Mouse (Mus musculus): ENCODE results near the gene F930015N05Rik. TPM values are rescaled to one million over a fixed set of nuclear protein-coding genes. Genes with fewer than 3 reads are reported as not detected.

The F930015N05Rik gene
- polyA plus RNA-seq (2016; fragmentation: Nextera tagmentation; extraction: Ambion mirVana): 1.4 and 1.5 TPM in 2 replicates

- H3K4me1 ChIP-seq: peaks cover 40% of the 10 kb centered on the region
Measured at GRCm38 (mm10) chr11:64436412-64436727, at the start of gene F930015N05Rik. TSS of gene F930015N05Rik (minus strand) at chr11:64436653.

GRCm38 (mm10) chr11:64481445-64481844 is 45.0 kb upstream of the F930015N05Rik start:
- DNase-seq (ENCODE audit: low spot score): no peak
- Histone ChIP-seq H3K9me3 (replicated peaks) (no peaks in the 10 kb centered on the region), H3K4me3 (no peak overlapping the region), H3K36me3 (no peaks in the 10 kb centered on the region), H3K27ac (no peak overlapping the region), H3K4me1 (peaks cover 20% of the 10 kb centered on the region), H3K27me3 (ENCODE audit: low read depth, poor library complexity, severe bottlenecking) (no peaks in the 10 kb centered on the region)
- WGBS: 88% methylated on average over 3 of the region's 3 CpGs

More at GRCm38 (mm10) chr11:64436412-64436727, at the start of gene F930015N05Rik:
- no peak for DNase-seq (ENCODE audit: low spot score)
- H3K36me3 ChIP-seq: no peaks in the 10 kb centered on the region
- H3K27ac ChIP-seq: peak within 1 kb of the TSS; percentile 95
- H3K27me3 ChIP-seq (ENCODE audit: low read depth, poor library complexity, severe bottlenecking): peaks cover 24% of the 10 kb centered on the region; the same call in 1 of the 2 replicates
- under 1% methylated on average over 24 of the region's 24 CpGs for WGBS
- no peaks in the 10 kb centered on the region for H3K9me3 ChIP-seq (replicated peaks)
- H3K4me3 ChIP-seq: peak within 1 kb of the TSS; percentile 82

GRCm38 (mm10) chr11:64473679-64474078 is 37.2 kb upstream of the F930015N05Rik start:
- no peak for DNase-seq (ENCODE audit: low spot score)
- no peaks in the 10 kb centered on the region for H3K27me3 ChIP-seq (ENCODE audit: low read depth, poor library complexity, severe bottlenecking)
- H3K4me3 ChIP-seq: no peak overlapping the region
- no peaks in the 10 kb centered on the region for H3K9me3 ChIP-seq (replicated peaks)
- no peaks in the 10 kb centered on the region for H3K36me3 ChIP-seq
- H3K27ac ChIP-seq: no peak overlapping the region
- WGBS: 86% methylated on average over 3 of the region's 3 CpGs
- H3K4me1 ChIP-seq: peaks cover 20% of the 10 kb centered on the region

- no peak overlapping the region for H3K4me3 ChIP-seq
- H3K27me3 ChIP-seq (ENCODE audit: low read depth, poor library complexity, severe bottlenecking): no peaks in the 10 kb centered on the region
- peaks cover 29% of the 10 kb centered on the region for H3K4me1 ChIP-seq
- H3K36me3 ChIP-seq: no peaks in the 10 kb centered on the region
- H3K27ac ChIP-seq: no peak overlapping the region
- DNase-seq (ENCODE audit: low spot score): no peak
- no peaks in the 10 kb centered on the region for H3K9me3 ChIP-seq (replicated peaks)
Measured at GRCm38 (mm10) chr11:64470689-64471088, 34.2 kb upstream of the F930015N05Rik start.

- H3K4me3 ChIP-seq: peak overlapping the region; percentile 9; the same call in 1 of the 2 replicates
- 38% methylated on average over 4 of the region's 4 CpGs for WGBS
- DNase-seq (ENCODE audit: low spot score): peak; percentile 29
- no peaks in the 10 kb centered on the region for H3K27me3 ChIP-seq (ENCODE audit: low read depth, poor library complexity, severe bottlenecking)
- H3K27ac ChIP-seq: peak overlapping the region; percentile 44; the same call in 1 of the 2 replicates
- no peaks in the 10 kb centered on the region for H3K36me3 ChIP-seq
- H3K4me1 ChIP-seq: peaks cover 35% of the 10 kb centered on the region
- H3K9me3 ChIP-seq (replicated peaks): no peaks in the 10 kb centered on the region
Measured at GRCm38 (mm10) chr11:64468737-64469136, 32.3 kb upstream of the F930015N05Rik start.

- WGBS: 86% methylated on average over 3 of the region's 3 CpGs
Measured at GRCm38 (mm10) chr11:64461746-64462145, 25.3 kb upstream of the F930015N05Rik start.

GRCm38 (mm10) chr11:64448586-64449315 is 12.3 kb upstream of the F930015N05Rik start:
- no peaks in the 10 kb centered on the region for H3K9me3 ChIP-seq (replicated peaks)
- WGBS: 90% methylated on average over 9 of the region's 9 CpGs
- no peak for DNase-seq (ENCODE audit: low spot score)
- H3K36me3 ChIP-seq: no peaks in the 10 kb centered on the region
- peaks cover 7% of the 10 kb centered on the region; the same call in 1 of the 2 replicates for H3K27me3 ChIP-seq (ENCODE audit: low read depth, poor library complexity, severe bottlenecking)
- peaks cover 28% of the 10 kb centered on the region for H3K4me1 ChIP-seq
- 0 out of 2 replicates have a peak overlapping the region, but pooled peaks have one; percentile 14 for H3K27ac ChIP-seq
- no peak overlapping the region for H3K4me3 ChIP-seq

More at GRCm38 (mm10) chr11:64461746-64462145, 25.3 kb upstream of the F930015N05Rik start:
- no peak for DNase-seq (ENCODE audit: low spot score)
- Histone ChIP-seq H3K9me3 (replicated peaks) (no peaks in the 10 kb centered on the region), H3K27ac (no peak overlapping the region), H3K36me3 (no peaks in the 10 kb centered on the region), H3K4me3 (no peak overlapping the region), H3K27me3 (ENCODE audit: low read depth, poor library complexity, severe bottlenecking) (0 out of 2 replicates have a peak, but pooled peaks cover 3% of the 10 kb centered on the region), H3K4me1 (peaks cover 6% of the 10 kb centered on the region)

- 87% methylated on average over 1 of the region's 1 CpGs for WGBS
- peaks cover 18% of the 10 kb centered on the region; the same call in 1 of the 2 replicates for H3K27me3 ChIP-seq (ENCODE audit: low read depth, poor library complexity, severe bottlenecking)
- H3K4me3 ChIP-seq: no peak overlapping the region
- H3K27ac ChIP-seq: no peak overlapping the region
- no peaks in the 10 kb centered on the region for H3K36me3 ChIP-seq
- peaks cover 58% of the 10 kb centered on the region for H3K4me1 ChIP-seq
- no peak for DNase-seq (ENCODE audit: low spot score)
- no peaks in the 10 kb centered on the region for H3K9me3 ChIP-seq (replicated peaks)
Measured at GRCm38 (mm10) chr11:64445227-64445626, 8.8 kb upstream of the F930015N05Rik start.

- peaks cover 21% of the 10 kb centered on the region; the same call in 1 of the 2 replicates for H3K27me3 ChIP-seq (ENCODE audit: low read depth, poor library complexity, severe bottlenecking)
- peaks cover 52% of the 10 kb centered on the region for H3K4me1 ChIP-seq
- H3K9me3 ChIP-seq (replicated peaks): no peaks in the 10 kb centered on the region
- no peaks in the 10 kb centered on the region for H3K36me3 ChIP-seq
- DNase-seq (ENCODE audit: low spot score): no peak
- H3K27ac ChIP-seq: no peak overlapping the region
- H3K4me3 ChIP-seq: no peak overlapping the region
- WGBS: 31% methylated on average over 3 of the region's 3 CpGs
Measured at GRCm38 (mm10) chr11:64442701-64443100, 6.2 kb upstream of the F930015N05Rik start.

GRCm38 (mm10) chr11:64442119-64442518 is 5.7 kb upstream of the F930015N05Rik start:
- Histone ChIP-seq H3K27ac (no peak overlapping the region), H3K9me3 (replicated peaks) (no peaks in the 10 kb centered on the region), H3K4me1 (peaks cover 48% of the 10 kb centered on the region), H3K4me3 (no peak overlapping the region), H3K36me3 (no peaks in the 10 kb centered on the region), H3K27me3 (ENCODE audit: low read depth, poor library complexity, severe bottlenecking) (peaks cover 26% of the 10 kb centered on the region; the same call in 1 of the 2 replicates)
- WGBS: 40% methylated on average over 8 of the region's 8 CpGs
- no peak for DNase-seq (ENCODE audit: low spot score)

- H3K27me3 ChIP-seq (ENCODE audit: low read depth, poor library complexity, severe bottlenecking): peaks cover 32% of the 10 kb centered on the region; the same call in 1 of the 2 replicates
- H3K36me3 ChIP-seq: no peaks in the 10 kb centered on the region
- H3K9me3 ChIP-seq (replicated peaks): no peaks in the 10 kb centered on the region
- no peak for DNase-seq (ENCODE audit: low spot score)
- H3K27ac ChIP-seq: no peak overlapping the region
- no peak overlapping the region for H3K4me3 ChIP-seq
- H3K4me1 ChIP-seq: peaks cover 59% of the 10 kb centered on the region
- WGBS: 29% methylated on average over 3 of the region's 3 CpGs
Measured at GRCm38 (mm10) chr11:64438909-64439308, 2.5 kb upstream of the F930015N05Rik start.

GRCm38 (mm10) chr11:64437721-64438120 is 1.3 kb upstream of the F930015N05Rik start:
- Histone ChIP-seq H3K27me3 (ENCODE audit: low read depth, poor library complexity, severe bottlenecking) (peaks cover 24% of the 10 kb centered on the region; the same call in 1 of the 2 replicates), H3K4me1 (peaks cover 51% of the 10 kb centered on the region), H3K9me3 (replicated peaks) (no peaks in the 10 kb centered on the region), H3K4me3 (peak overlapping the region; percentile 82), H3K27ac (no peak overlapping the region), H3K36me3 (no peaks in the 10 kb centered on the region)
- 40% methylated on average over 3 of the region's 3 CpGs for WGBS
- DNase-seq (ENCODE audit: low spot score): no peak

- peak overlapping the region; percentile 82 for H3K4me3 ChIP-seq
- peaks cover 45% of the 10 kb centered on the region for H3K4me1 ChIP-seq
- H3K36me3 ChIP-seq: no peaks in the 10 kb centered on the region
- H3K27me3 ChIP-seq (ENCODE audit: low read depth, poor library complexity, severe bottlenecking): peaks cover 24% of the 10 kb centered on the region; the same call in 1 of the 2 replicates
- H3K9me3 ChIP-seq (replicated peaks): no peaks in the 10 kb centered on the region
- peak overlapping the region; percentile 95 for H3K27ac ChIP-seq
- no peak for DNase-seq (ENCODE audit: low spot score)
- WGBS: 8% methylated on average over 5 of the region's 5 CpGs
Measured at GRCm38 (mm10) chr11:64436791-64437298, 392 bp upstream of the F930015N05Rik start.

Data from limb, embryonic 10.5 days (tissue).